Mouse (Mus musculus): ENCODE measurements at regions not wholly inside any gene's neighbourhood (a gene's known extent, or its start where the extent isn't known, plus 50 kb on each side); places are given as distances from the start of the nearest gene placed in this dataset.

DNA sequence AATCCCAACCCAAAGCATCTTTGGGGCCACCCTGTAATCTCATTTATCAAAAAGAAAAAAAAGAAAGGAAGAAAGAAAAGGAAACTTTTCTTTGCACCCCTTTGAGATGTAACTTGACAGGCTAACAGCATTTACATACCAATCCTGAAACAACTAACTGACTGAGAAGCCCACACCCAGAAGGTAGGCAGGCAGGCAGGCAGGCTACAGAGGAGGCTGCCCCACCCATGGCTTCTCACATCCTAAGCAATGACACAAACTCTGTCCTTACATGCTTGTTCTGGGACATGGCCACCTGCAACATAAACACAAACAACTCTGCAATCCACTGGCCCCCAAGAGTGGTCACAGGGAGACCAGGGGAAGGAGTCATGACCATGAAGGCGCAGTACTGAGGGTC is 97.5 kb upstream of the Nkx1-1 start:
- H3K36me3 ChIP-seq (replicated peaks): no peaks in the 10 kb centered on the region
- H3K9ac ChIP-seq: no peak overlapping the region
- H3K27ac ChIP-seq (replicated peaks): no peak overlapping the region
- ATAC-seq (ENCODE audit: insufficient read depth): no peak
- H3K27me3 ChIP-seq: peaks cover 57% of the 10 kb centered on the region
- H3K4me1 ChIP-seq (replicated peaks): peaks cover 28% of the 10 kb centered on the region
- H3K4me3 ChIP-seq (replicated peaks): no peak overlapping the region
- no peak overlapping the region for H3K4me2 ChIP-seq
- no peaks in the 10 kb centered on the region for H3K9me3 ChIP-seq (replicated peaks)
- 81% methylated on average over 1 of the region's 1 CpGs for WGBS (ENCODE audit: insufficient replicate concordance)

DNA sequence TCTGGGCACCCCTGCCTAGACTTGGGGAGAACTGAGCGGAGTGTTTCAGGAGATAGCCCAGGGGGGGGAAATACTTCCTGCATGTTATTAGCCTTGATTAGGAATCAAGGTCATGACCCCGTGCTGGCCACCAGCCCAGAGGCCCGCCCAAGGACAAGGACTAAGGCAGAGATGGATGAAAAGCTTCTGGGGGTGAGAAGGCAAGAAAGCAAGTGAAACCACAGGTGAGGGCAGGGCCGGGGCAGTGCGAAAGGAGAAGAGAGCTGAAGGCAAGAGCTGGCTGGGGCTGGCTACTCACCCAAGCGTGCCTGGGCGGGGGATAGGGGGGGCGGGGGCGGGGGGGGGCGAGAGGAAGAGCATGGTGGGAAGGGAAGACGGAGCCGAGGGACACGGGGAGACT is 96.0 kb upstream of the Nkx1-1 start:
- no peak overlapping the region for H3K9ac ChIP-seq

DNA sequence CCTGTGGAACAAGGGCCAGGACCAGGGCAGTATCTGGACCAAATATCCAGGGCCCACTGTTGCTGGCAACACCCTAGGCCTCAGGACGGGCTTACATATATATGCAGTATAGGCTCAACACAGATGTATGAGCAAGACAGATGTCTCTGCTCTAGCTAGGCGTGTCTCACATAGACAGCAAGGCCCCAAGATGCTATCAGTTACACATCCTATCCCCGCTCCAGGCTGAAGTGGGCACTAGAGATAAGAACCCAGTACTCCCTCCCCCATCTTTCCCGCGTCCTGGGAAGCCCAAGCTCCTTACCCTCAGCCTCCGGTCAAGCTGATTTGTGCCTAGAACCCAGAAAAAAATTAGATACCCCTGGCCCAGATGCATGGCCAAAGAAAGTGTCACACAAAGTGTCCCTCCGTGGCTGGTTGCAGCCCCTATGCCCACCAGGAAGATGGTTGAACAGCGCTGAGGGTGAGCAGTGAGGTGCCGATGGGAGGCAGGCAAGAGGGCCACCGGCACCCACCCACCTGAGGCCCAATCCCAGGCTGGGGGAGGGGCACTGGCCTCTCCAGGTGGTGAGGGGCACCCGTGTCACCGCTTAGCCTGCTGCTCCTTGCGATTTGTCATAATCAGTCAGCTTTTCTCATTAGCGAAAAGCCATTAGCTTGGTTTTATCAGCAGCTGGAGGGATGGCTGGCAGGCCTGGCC is 95.3 kb upstream of the Nkx1-1 start:
- H3K9ac ChIP-seq: no peak overlapping the region
- H3K36me3 ChIP-seq (replicated peaks): no peaks in the 10 kb centered on the region
- peaks cover 39% of the 10 kb centered on the region for H3K27me3 ChIP-seq
- H3K4me2 ChIP-seq: peak overlapping the region; percentile 52
- H3K4me1 ChIP-seq (replicated peaks): peaks cover 25% of the 10 kb centered on the region
- 21% methylated on average over 14 of the region's 14 CpGs for WGBS (ENCODE audit: insufficient replicate concordance)
- H3K27ac ChIP-seq (replicated peaks): no peak overlapping the region
- ATAC-seq (ENCODE audit: insufficient read depth): peak; percentile 91
- H3K4me3 ChIP-seq (replicated peaks): peak overlapping the region; percentile 16
- no peaks in the 10 kb centered on the region for H3K9me3 ChIP-seq (replicated peaks)

More for the DNA sequence above, 96.0 kb upstream of the Nkx1-1 start:
- no peak for ATAC-seq (ENCODE audit: insufficient read depth)
- H3K36me3 ChIP-seq (replicated peaks): no peaks in the 10 kb centered on the region
- no peaks in the 10 kb centered on the region for H3K9me3 ChIP-seq (replicated peaks)
- H3K27ac ChIP-seq (replicated peaks): no peak overlapping the region
- H3K4me2 ChIP-seq: peak overlapping the region; percentile 52
- WGBS (ENCODE audit: insufficient replicate concordance): 23% methylated on average over 13 of the region's 13 CpGs
- H3K27me3 ChIP-seq: peaks cover 46% of the 10 kb centered on the region
- H3K4me1 ChIP-seq (replicated peaks): peaks cover 26% of the 10 kb centered on the region
- H3K4me3 ChIP-seq (replicated peaks): no peak overlapping the region; the same call in 1 of the 2 replicates

GRCm38 (mm10) chr5:33527750-33528149 is 94.0 kb upstream of the Nkx1-1 start:
- Histone ChIP-seq H3K9ac (no peak overlapping the region), H3K4me2 (no peak overlapping the region), H3K36me3 (replicated peaks) (no peaks in the 10 kb centered on the region), H3K27me3 (peaks cover 29% of the 10 kb centered on the region), H3K4me3 (replicated peaks) (no peak overlapping the region), H3K4me1 (replicated peaks) (peaks cover 25% of the 10 kb centered on the region), H3K9me3 (replicated peaks) (no peaks in the 10 kb centered on the region), H3K27ac (replicated peaks) (no peak overlapping the region)
- WGBS (ENCODE audit: insufficient replicate concordance): 74% methylated on average over 10 of the region's 10 CpGs
- ATAC-seq (ENCODE audit: insufficient read depth): no peak

DNA sequence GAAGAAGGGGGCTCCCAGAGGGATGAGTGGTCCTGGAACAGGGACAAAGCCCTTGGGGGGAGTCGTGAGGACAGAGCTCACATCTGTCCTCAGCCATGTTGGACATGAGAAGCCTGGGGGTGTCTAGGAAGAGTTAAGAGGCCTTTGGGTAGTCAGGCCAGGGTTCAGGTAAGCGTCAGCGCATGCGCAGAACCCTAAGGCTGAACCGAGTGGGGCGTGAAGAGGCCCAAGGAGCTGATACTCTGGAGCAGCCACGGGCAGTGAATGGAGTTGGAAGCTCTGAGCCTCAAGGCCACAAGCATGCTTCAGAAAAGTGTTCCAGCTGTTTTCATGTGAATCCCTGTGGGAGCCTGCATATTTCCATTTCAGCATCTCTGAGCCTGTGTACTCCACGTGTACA is 93.5 kb upstream of the Nkx1-1 start:
- WGBS (ENCODE audit: insufficient replicate concordance): 80% methylated on average over 8 of the region's 8 CpGs
- Histone ChIP-seq H3K27me3 (peaks cover 25% of the 10 kb centered on the region), H3K9ac (no peak overlapping the region), H3K9me3 (replicated peaks) (no peaks in the 10 kb centered on the region), H3K4me1 (replicated peaks) (peaks cover 25% of the 10 kb centered on the region), H3K4me3 (replicated peaks) (no peak overlapping the region), H3K27ac (replicated peaks) (no peak overlapping the region), H3K36me3 (replicated peaks) (no peaks in the 10 kb centered on the region), H3K4me2 (no peak overlapping the region)
- no peak for ATAC-seq (ENCODE audit: insufficient read depth)

GRCm38 (mm10) chr5:33521951-33522742 is 88.4 kb upstream of the Nkx1-1 start:
- no peak overlapping the region for H3K4me3 ChIP-seq (replicated peaks)
- ATAC-seq (ENCODE audit: insufficient read depth): no peak
- WGBS (ENCODE audit: insufficient replicate concordance): 68% methylated on average over 16 of the region's 16 CpGs
- H3K36me3 ChIP-seq (replicated peaks): no peaks in the 10 kb centered on the region
- no peak overlapping the region for H3K27ac ChIP-seq (replicated peaks)
- no peaks in the 10 kb centered on the region for H3K9me3 ChIP-seq (replicated peaks)
- H3K4me1 ChIP-seq (replicated peaks): no peaks in the 10 kb centered on the region
- no peak overlapping the region for H3K4me2 ChIP-seq
- no peak overlapping the region for H3K9ac ChIP-seq
- peaks cover 15% of the 10 kb centered on the region; the same call in 1 of the 2 replicates for H3K27me3 ChIP-seq

DNA sequence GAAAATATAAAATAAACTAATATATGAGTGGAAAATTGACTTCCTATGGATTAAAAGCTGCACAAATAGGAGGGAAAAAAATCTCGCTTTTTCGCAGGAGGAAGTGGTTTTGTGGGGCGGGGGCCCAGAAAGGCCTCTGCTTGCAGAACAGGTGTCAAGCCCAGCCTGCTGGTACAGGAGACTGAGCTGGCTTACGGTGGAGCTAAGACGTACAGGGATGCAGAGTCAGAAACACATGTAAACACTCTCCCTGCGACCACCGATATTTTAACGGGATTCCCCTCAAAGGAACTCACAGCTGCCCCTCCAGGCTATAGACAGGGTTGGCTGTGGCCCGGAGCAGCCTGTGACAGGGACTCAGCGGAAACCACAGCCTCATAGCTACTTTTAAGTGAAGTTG is 87.1 kb upstream of the Nkx1-1 start:
- no peak for ATAC-seq (ENCODE audit: insufficient read depth)
- no peaks in the 10 kb centered on the region for H3K36me3 ChIP-seq (replicated peaks)
- 26% methylated on average over 10 of the region's 10 CpGs for WGBS (ENCODE audit: insufficient replicate concordance)
- peaks cover 9% of the 10 kb centered on the region; the same call in 1 of the 2 replicates for H3K27me3 ChIP-seq
- no peak overlapping the region for H3K27ac ChIP-seq (replicated peaks)
- no peak overlapping the region for H3K9ac ChIP-seq
- no peaks in the 10 kb centered on the region for H3K4me1 ChIP-seq (replicated peaks)
- no peaks in the 10 kb centered on the region for H3K9me3 ChIP-seq (replicated peaks)
- no peak overlapping the region for H3K4me2 ChIP-seq
- no peak overlapping the region for H3K4me3 ChIP-seq (replicated peaks)

GRCm38 (mm10) chr5:33519394-33519793 is 85.6 kb upstream of the Nkx1-1 start:
- Histone ChIP-seq H3K9me3 (replicated peaks) (no peaks in the 10 kb centered on the region), H3K4me2 (no peak overlapping the region), H3K27me3 (peaks cover 12% of the 10 kb centered on the region; the same call in 1 of the 2 replicates), H3K4me3 (replicated peaks) (no peak overlapping the region), H3K36me3 (replicated peaks) (no peaks in the 10 kb centered on the region), H3K27ac (replicated peaks) (no peak overlapping the region), H3K4me1 (replicated peaks) (no peaks in the 10 kb centered on the region), H3K9ac (no peak overlapping the region)
- no peak for ATAC-seq (ENCODE audit: insufficient read depth)
- 50% methylated on average over 3 of the region's 3 CpGs for WGBS (ENCODE audit: insufficient replicate concordance)

- Histone ChIP-seq H3K9me3 (replicated peaks) (no peaks in the 10 kb centered on the region), H3K36me3 (replicated peaks) (no peaks in the 10 kb centered on the region), H3K4me1 (replicated peaks) (no peaks in the 10 kb centered on the region), H3K4me2 (no peak overlapping the region), H3K9ac (no peak overlapping the region), H3K27me3 (peaks cover 12% of the 10 kb centered on the region; the same call in 1 of the 2 replicates), H3K27ac (replicated peaks) (no peak overlapping the region), H3K4me3 (replicated peaks) (no peak overlapping the region)
- 49% methylated on average over 6 of the region's 6 CpGs for whole genome bisulfite sequencing (ENCODE audit: insufficient replicate concordance)
- no peak for ATAC-seq (ENCODE audit: insufficient read depth)
Measured at GRCm38 (mm10) chr5:33518860-33519259, 85.1 kb upstream of the Nkx1-1 start.

GRCm38 (mm10) chr5:33517625-33518024 is 83.8 kb upstream of the Nkx1-1 start:
- Histone ChIP-seq H3K4me3 (replicated peaks) (no peak overlapping the region), H3K4me2 (no peak overlapping the region), H3K36me3 (replicated peaks) (no peaks in the 10 kb centered on the region), H3K4me1 (replicated peaks) (no peaks in the 10 kb centered on the region), H3K27me3 (peaks cover 10% of the 10 kb centered on the region; the same call in 1 of the 2 replicates), H3K27ac (replicated peaks) (no peak overlapping the region), H3K9me3 (replicated peaks) (no peaks in the 10 kb centered on the region), H3K9ac (no peak overlapping the region)
- WGBS (ENCODE audit: insufficient replicate concordance): 53% methylated on average over 8 of the region's 8 CpGs
- no peak for ATAC-seq (ENCODE audit: insufficient read depth)

GRCm38 (mm10) chr5:33516211-33516610 is 82.4 kb upstream of the Nkx1-1 start:
- ATAC-seq (ENCODE audit: insufficient read depth): no peak
- Histone ChIP-seq H3K4me3 (replicated peaks) (no peak overlapping the region), H3K4me2 (no peak overlapping the region), H3K4me1 (replicated peaks) (no peaks in the 10 kb centered on the region), H3K27ac (replicated peaks) (no peak overlapping the region), H3K9me3 (replicated peaks) (no peaks in the 10 kb centered on the region), H3K27me3 (peaks cover 17% of the 10 kb centered on the region), H3K9ac (no peak overlapping the region), H3K36me3 (replicated peaks) (no peaks in the 10 kb centered on the region)
- 64% methylated on average over 3 of the region's 3 CpGs for WGBS (ENCODE audit: insufficient replicate concordance)
